ENCODE assay signal across 9 mouse cellular contexts in the genomic region with DNA sequence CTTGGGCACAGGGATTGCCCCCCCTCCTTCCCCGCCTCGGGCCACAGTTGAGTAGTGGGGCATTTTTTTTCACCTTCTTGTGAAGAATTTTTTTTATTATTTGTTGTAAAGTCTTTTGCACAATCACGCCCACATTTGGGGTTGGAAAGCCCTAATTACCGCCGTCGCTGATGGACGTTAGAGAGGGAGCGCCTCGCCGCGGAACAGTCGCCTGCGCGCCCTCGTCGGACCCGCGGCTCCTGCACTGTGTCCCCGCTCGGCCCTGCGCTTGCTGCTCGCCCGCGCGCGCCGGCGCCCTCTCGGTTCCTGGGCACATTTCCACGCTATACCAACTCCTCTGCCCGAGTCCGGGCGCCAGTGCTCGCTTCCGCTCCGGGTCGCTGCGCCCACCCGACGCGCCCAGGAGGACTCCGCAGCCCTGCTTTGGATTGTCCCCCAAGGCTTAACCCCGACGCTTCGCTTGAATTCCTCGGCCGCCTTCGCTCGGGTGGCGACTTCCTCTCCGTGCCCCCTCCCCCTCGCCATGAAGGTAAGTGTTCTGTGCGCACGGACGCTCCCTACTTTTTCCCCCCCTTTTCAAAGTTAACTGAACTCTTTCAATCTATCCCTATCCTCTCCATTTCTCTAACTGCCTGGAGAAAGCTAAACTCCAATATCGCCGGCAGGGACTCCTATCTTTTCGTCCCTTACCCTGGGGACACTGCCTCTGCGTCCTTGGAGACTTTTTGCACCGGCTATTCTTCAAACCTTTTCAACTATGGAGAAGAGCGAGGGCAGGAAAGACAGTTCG. TPM values are rescaled to one million over a fixed set of nuclear protein-coding genes. Genes with fewer than 3 reads are reported as not detected.
DNase-seq lines count a peak whose midpoint lies in the region; ATAC-seq and TF ChIP-seq lines count a peak whose summit lies in the region.
"Had no signal": no experiment of that assay in that cellular context is flagged by ENCODE, and none has a peak within 500 bp of the region (broad histone marks: within the 10 kb centered on the region; RNA-seq: fewer than 3 reads in every experiment).

No protein-coding gene starts in this region.

- no peaks in the 10 kb centered on the region for H3K9me3 ChIP-seq in heart, embryonic 13.5 days
- no peaks in the 10 kb centered on the region for H3K9me3 ChIP-seq in kidney, postnatal 0 days (replicated peaks; ENCODE audit: low read length)
- no peaks in the 10 kb centered on the region for H3K9me3 ChIP-seq in midbrain, embryonic 12.5 days

- WGBS in spleen, adult 2 months: 1% methylated on average over 60 of the region's 62 CpGs
- under 1% methylated on average over 62 of the region's 62 CpGs for WGBS in heart, embryonic 13.5 days
- under 1% methylated on average over 62 of the region's 62 CpGs for WGBS in kidney, postnatal 0 days
- WGBS in midbrain, embryonic 12.5 days: under 1% methylated on average over 62 of the region's 62 CpGs

- DNase-seq in spleen, adult 2 months (ENCODE audit: low read depth in 1 of 2, low spot score in 2 of 2): no peak
- no peak for DNase-seq in spleen, adult 12 weeks (ENCODE audit: low spot score)
- peak; percentile 74 for DNase-seq in embryo, embryonic 10.5 days (ENCODE audit: low spot score)
- DNase-seq in kidney, postnatal 0 days (ENCODE audit: low spot score): peak; percentile 59
- DNase-seq in yolk sac, embryonic 10.5 days (ENCODE audit: low spot score): peak; percentile 20
- DNase-seq in layer of hippocampus, adult 18-20 months (ENCODE audit: low spot score in 2 of 2): no peak

- peak overlapping the region; percentile 32; the same call in 1 of the 2 replicates for H3K4me3 ChIP-seq in spleen, adult 2 months (ENCODE audit: extremely low read depth, insufficient read depth, insufficient read length)
- peak overlapping the region; percentile 73 for H3K4me3 ChIP-seq in heart, embryonic 13.5 days
- H3K4me3 ChIP-seq in kidney, postnatal 0 days (replicated peaks; ENCODE audit: low read depth, low read length): peak overlapping the region; percentile 53
- peak overlapping the region; percentile 52 for H3K4me3 ChIP-seq in midbrain, embryonic 12.5 days

- no peak for TF ChIP-seq POLR2A in spleen, adult 2 months (IDR thresholded peaks at IDR 0.05; ENCODE audit: low read depth, low read length)

- H3K9ac ChIP-seq in heart, embryonic 13.5 days: peak overlapping the region; percentile 96
- H3K9ac ChIP-seq in kidney, postnatal 0 days (ENCODE audit: low read depth, low read length): peak overlapping the region; percentile 58
- H3K9ac ChIP-seq in midbrain, embryonic 12.5 days (replicated peaks): peak overlapping the region; percentile 61

- no peaks in the 10 kb centered on the region; the same call in 1 of the 2 replicates for H3K4me1 ChIP-seq in spleen, adult 2 months (ENCODE audit: control insufficient read depth, insufficient read depth, insufficient read length)
- H3K4me1 ChIP-seq in heart, embryonic 13.5 days: peaks cover 32% of the 10 kb centered on the region
- peaks cover 13% of the 10 kb centered on the region; the same call in 1 of the 2 replicates for H3K4me1 ChIP-seq in kidney, postnatal 0 days (replicated peaks; ENCODE audit: insufficient read depth, low read length)
- H3K4me1 ChIP-seq in midbrain, embryonic 12.5 days: peaks cover 35% of the 10 kb centered on the region

- H3K27me3 ChIP-seq in spleen, adult 2 months (ENCODE audit: control insufficient read depth, insufficient read depth, low read length): peaks cover 12% of the 10 kb centered on the region
- peaks cover 27% of the 10 kb centered on the region for H3K27me3 ChIP-seq in heart, embryonic 13.5 days (replicated peaks)
- 0 out of 2 replicates have a peak, but pooled peaks cover 18% of the 10 kb centered on the region for H3K27me3 ChIP-seq in kidney, postnatal 0 days (ENCODE audit: insufficient read depth, low read length)
- H3K27me3 ChIP-seq in midbrain, embryonic 12.5 days: peaks cover 74% of the 10 kb centered on the region

- H3K4me2 ChIP-seq in heart, embryonic 13.5 days: peak overlapping the region; percentile 90
- peak overlapping the region; percentile 86 for H3K4me2 ChIP-seq in kidney, postnatal 0 days (ENCODE audit: low read length)
- peak overlapping the region; percentile 91 for H3K4me2 ChIP-seq in midbrain, embryonic 12.5 days (replicated peaks)

- ATAC-seq in heart, embryonic 13.5 days (ENCODE audit: extremely low read depth, insufficient number of reproducible peaks, low FRiP score, low TSS enrichment): no peak
- ATAC-seq in kidney, postnatal 0 days (replicated peaks; ENCODE audit: low FRiP score, low read depth): peak; percentile 33; the same call in 1 of the 2 replicates
- ATAC-seq in midbrain, embryonic 12.5 days (ENCODE audit: low FRiP score, low read depth): peak; percentile 38

- H3K27ac ChIP-seq in spleen, adult 2 months (ENCODE audit: insufficient read depth, low read length): peak overlapping the region; percentile 26; the same call in 1 of the 2 replicates
- H3K27ac ChIP-seq in heart, embryonic 13.5 days (replicated peaks): peak overlapping the region; percentile 96
- H3K27ac ChIP-seq in kidney, postnatal 0 days: peak overlapping the region; percentile 89
- H3K27ac ChIP-seq in midbrain, embryonic 12.5 days (replicated peaks): peak overlapping the region; percentile 80

- no peak for TF ChIP-seq CTCF in spleen, adult 2 months (IDR thresholded peaks at IDR 0.05; ENCODE audit: extremely low read depth, insufficient read depth, insufficient read length, insufficient replicate concordance)
- TF ChIP-seq CTCF in kidney, postnatal 0 days (IDR thresholded peaks at IDR 0.05; ENCODE audit: low read depth): no peak

- no peaks in the 10 kb centered on the region for H3K36me3 ChIP-seq in spleen, adult 2 months (ENCODE audit: control insufficient read depth, insufficient read depth, low read length)
- no peaks in the 10 kb centered on the region for H3K36me3 ChIP-seq in heart, embryonic 13.5 days
- H3K36me3 ChIP-seq in kidney, postnatal 0 days (ENCODE audit: insufficient read depth, low read length): no peaks in the 10 kb centered on the region
- no peaks in the 10 kb centered on the region for H3K36me3 ChIP-seq in midbrain, embryonic 12.5 days

RNA-seq across cellular contexts. Expression of gene Wnt5a, which starts 1.2 kb away (rescaled TPM):
- polyA plus RNA-seq in spleen, adult 2 months (2012; rRNA removed): 2.4 and 2.9 TPM in 2 replicates
- 19.2 and 22.4 TPM in 2 replicates for polyA plus RNA-seq in heart, embryonic 13.5 days (2015; fragmentation: Nextera tagmentation; extraction: Ambion mirVana)
- polyA plus RNA-seq in kidney, postnatal 0 days (2015; fragmentation: Nextera tagmentation; extraction: Ambion mirVana): 23.3 and 25.7 TPM in 2 replicates
- 19.3 and 22.5 TPM in 2 replicates for polyA plus RNA-seq in midbrain, embryonic 12.5 days (2016; fragmentation: Nextera tagmentation; extraction: Ambion mirVana)
- 10 to 100 TPM in 1 of 2 experiments, 1 to 10 TPM in 1; 8.6 to 11.7 TPM for total RNA-seq in layer of hippocampus, adult 18-20 months (2021)
- total RNA-seq: neutrophil, adult 5-6 weeks had no signal

Comparison
In these comparisons a context has a peak if more than half of its experiments do, and no peak if none do; other contexts are left out.
1. DNase-seq: peak in embryo, embryonic 10.5 days (single experiment), kidney, postnatal 0 days (single experiment) and yolk sac, embryonic 10.5 days (single experiment); none in spleen, adult 2 months (0 of 2), spleen, adult 12 weeks (single experiment) and layer of hippocampus, adult 18-20 months (0 of 2).
2. H3K27ac ChIP-seq: peak in every context shown above with its lines; median percentile 96 in heart, embryonic 13.5 days; 89 in kidney, postnatal 0 days; 80 in midbrain, embryonic 12.5 days; 26 in spleen, adult 2 months.
3. Peak in every context shown above with its lines, with median percentiles within 50 percentile points of each other: H3K4me3 ChIP-seq, H3K4me2 ChIP-seq and H3K9ac ChIP-seq.